Mouse (Mus musculus) erythroblast, embryonic 14.5 days (primary cell): ENCODE measurements around the gene Relt.

Source experiments
- GATA1 ChIP-seq: IDR thresholded peaks from 2 replicates; pipeline ENCODE4 v1.6.1; 2012; ENCODE audit warnings: low read length, inconsistent platforms, mixed read lengths
- TAL1 ChIP-seq: IDR thresholded peaks from 3 replicates; pipeline ENCODE4 v1.6.1; 2012; ENCODE audit warnings: low read length, inconsistent platforms, mixed read lengths

GRCm38 (mm10) chr7:100833859-100834258 is 29.4 kb downstream of the Relt start:
- no peak for TF ChIP-seq GATA1
- TF ChIP-seq TAL1, result no peak
